Mouse (Mus musculus): ENCODE results near the gene Ccdc146.

DNA sequence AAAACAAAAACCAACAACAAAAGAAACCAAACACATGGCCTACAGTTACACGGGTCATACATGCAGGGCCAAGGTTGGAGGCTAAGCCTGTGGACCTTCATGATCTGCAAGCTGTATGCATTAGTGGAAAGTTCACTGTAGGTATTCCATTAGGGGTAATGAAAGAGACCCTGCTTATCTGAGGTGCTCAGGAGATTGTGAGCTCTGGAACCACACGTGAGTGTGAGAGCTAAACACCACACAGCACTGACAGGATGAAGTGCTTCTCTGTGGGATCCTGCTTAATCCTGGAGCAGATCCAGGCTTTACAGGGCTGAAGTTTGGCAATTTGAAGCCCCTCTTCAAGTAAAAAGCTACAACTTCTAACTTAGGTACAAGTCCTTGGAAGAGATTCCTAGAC lies 104.3 kb downstream of the Ccdc146 start:
- no peak for TF ChIP-seq POLR2A (IDR thresholded peaks at IDR 0.05; ENCODE audit: borderline replicate concordance, control insufficient read depth, low read depth, low read length)
- no peak for TF ChIP-seq CTCF (IDR thresholded peaks at IDR 0.05; ENCODE audit: control insufficient read depth, insufficient read depth, low read length)

Measured in bone marrow, adult 2 months (tissue).